8 mouse cellular contexts compared by ENCODE assay signal in the genomic region with DNA sequence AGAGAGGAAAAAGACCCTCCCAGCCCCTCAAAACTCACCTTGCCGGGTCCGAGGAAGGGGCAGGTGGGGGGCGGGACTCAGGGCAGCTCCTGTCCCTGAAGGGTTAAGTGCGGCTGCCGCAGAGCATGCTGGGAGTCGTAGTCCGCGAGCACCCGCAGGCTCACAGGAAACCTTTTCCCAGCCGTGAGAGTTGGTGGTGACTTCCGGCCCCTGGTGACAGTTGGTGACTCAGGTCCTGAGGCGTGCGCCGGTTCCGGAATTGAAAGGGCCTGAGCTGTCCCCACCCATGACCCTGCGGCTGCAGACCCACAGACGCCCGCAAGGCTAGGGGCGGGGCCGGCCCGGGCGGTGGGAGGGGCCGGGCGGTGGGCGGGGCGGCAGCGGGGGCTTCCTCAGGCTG. TPM values are rescaled to one million over a fixed set of nuclear protein-coding genes. Genes with fewer than 3 reads are reported as not detected.
A peak's percentile ranks its signal among the peaks of the same experiment; 100 is the strongest.
DNase-seq lines count a peak whose midpoint lies in the region; ATAC-seq and TF ChIP-seq lines count a peak whose summit lies in the region.

TSS of gene Myl6b (minus strand) at position 96 of the 400 bp plus-strand sequence.

- WGBS in forebrain, embryonic 15.5 days = under 1% methylated on average over 27 of the region's 27 CpGs
- 0% methylated on average over 27 of the region's 27 CpGs for WGBS in lung, embryonic 14.5 days
- 1% methylated on average over 27 of the region's 27 CpGs for WGBS in olfactory bulb, adult 2 months
- WGBS in thymus, adult 2 months = under 1% methylated on average over 27 of the region's 27 CpGs

- no peak within 1 kb of the TSS for H3K27ac ChIP-seq in ES-E14 (ENCODE audit: insufficient read depth, low read depth, low read length, poor library complexity, severe bottlenecking)
- H3K27ac ChIP-seq in forebrain, embryonic 15.5 days (replicated peaks) = peak within 1 kb of the TSS; percentile 79
- H3K27ac ChIP-seq in layer of hippocampus, adult 2 months = peak within 1 kb of the TSS; percentile 91
- peak within 1 kb of the TSS; percentile 93 for H3K27ac ChIP-seq in lung, embryonic 14.5 days (ENCODE audit: low read depth)
- peak within 1 kb of the TSS; percentile 68 for H3K27ac ChIP-seq in olfactory bulb, adult 2 months (ENCODE audit: insufficient read depth, low read depth, low read length)
- H3K27ac ChIP-seq in thymus, adult 2 months (ENCODE audit: control insufficient read depth, insufficient read depth, low read length) = peak within 1 kb of the TSS; percentile 93

- no peaks in the 10 kb centered on the region for H3K27me3 ChIP-seq in forebrain, embryonic 15.5 days
- no peaks in the 10 kb centered on the region for H3K27me3 ChIP-seq in lung, embryonic 14.5 days (ENCODE audit: insufficient read depth, low read length)
- no peaks in the 10 kb centered on the region for H3K27me3 ChIP-seq in thymus, adult 2 months (ENCODE audit: control insufficient read depth, insufficient read depth, low read length)

- peak; percentile 92 for DNase-seq in ES-E14 (ENCODE audit: low read depth, low spot score)
- DNase-seq in cerebellum, adult 11-12 months = peak; percentile 98
- peak; percentile 91 to 93 for DNase-seq in heart, postnatal 36 days
- DNase-seq in layer of hippocampus, adult 2 months (ENCODE audit: low spot score in 2 of 2) = peak; percentile 91 to 96
- DNase-seq in lung, embryonic 14.5 days = peak; percentile 98
- DNase-seq in thymus, adult 2 months = peak; percentile 95

- H3K36me3 ChIP-seq in ES-E14 (ENCODE audit: control insufficient read depth, insufficient read depth, low read length, poor library complexity, severe bottlenecking) = no peaks in the 10 kb centered on the region
- no peaks in the 10 kb centered on the region for H3K36me3 ChIP-seq in forebrain, embryonic 15.5 days
- no peaks in the 10 kb centered on the region for H3K36me3 ChIP-seq in lung, embryonic 14.5 days (ENCODE audit: insufficient read depth)
- H3K36me3 ChIP-seq in thymus, adult 2 months (ENCODE audit: control insufficient read depth, insufficient read depth, low read length) = no peaks in the 10 kb centered on the region

- TF ChIP-seq POLR2A in olfactory bulb, adult 2 months (IDR thresholded peaks at IDR 0.05; ENCODE audit: insufficient read depth, low read depth, low read length) = no peak
- peak; percentile 46; the same call in 1 of the 2 replicates for TF ChIP-seq POLR2A in thymus, adult 2 months (IDR thresholded peaks at IDR 0.05; ENCODE audit: control insufficient read depth, extremely low read depth, insufficient read depth, low read length, poor library complexity)

- H3K9me3 ChIP-seq in ES-E14 (ENCODE audit: control insufficient read depth, insufficient read depth, low read depth, low read length) = no peaks in the 10 kb centered on the region
- H3K9me3 ChIP-seq in forebrain, embryonic 15.5 days = no peaks in the 10 kb centered on the region
- no peaks in the 10 kb centered on the region for H3K9me3 ChIP-seq in lung, embryonic 14.5 days (ENCODE audit: low read depth, low read length)

- H3K9ac ChIP-seq in ES-E14 (ENCODE audit: insufficient read depth, low read depth, low read length, poor library complexity, severe bottlenecking) = peak within 1 kb of the TSS; percentile 71
- peak within 1 kb of the TSS; percentile 55 for H3K9ac ChIP-seq in forebrain, embryonic 15.5 days (replicated peaks)
- peak within 1 kb of the TSS; percentile 61 for H3K9ac ChIP-seq in lung, embryonic 14.5 days

- in situ Hi-C loops in ES-E14 (cut with MboI; ENCODE audit: low sequenced_read_pairs in 2 of 2, unreplicated experiment in 2 of 2) = no loop called here

- intact Hi-C loops in heart, postnatal 36 days (cut with DNase I) = loop anchor here (2.0 kb wide), 1 partner anchor 48 kb away; the partner anchor contains the start of gene Zc3h10

- peak within 1 kb of the TSS; percentile 75 for H3K4me2 ChIP-seq in forebrain, embryonic 15.5 days (replicated peaks)
- peak within 1 kb of the TSS; percentile 84 for H3K4me2 ChIP-seq in lung, embryonic 14.5 days

- peak within 1 kb of the TSS; percentile 65 to 71 for H3K4me3 ChIP-seq in ES-E14 (ENCODE audit: insufficient read depth in 1 of 2, low read depth in 1 of 2, low read length in 2 of 2, poor library complexity in 1 of 2, severe bottlenecking in 1 of 2)
- peak within 1 kb of the TSS; percentile 82 for H3K4me3 ChIP-seq in forebrain, embryonic 15.5 days
- peak within 1 kb of the TSS; percentile 67 for H3K4me3 ChIP-seq in layer of hippocampus, adult 2 months
- H3K4me3 ChIP-seq in lung, embryonic 14.5 days (ENCODE audit: low read depth, low read length) = peak within 1 kb of the TSS; percentile 57
- H3K4me3 ChIP-seq in olfactory bulb, adult 2 months (ENCODE audit: insufficient read depth, low read depth, low read length) = peak within 1 kb of the TSS; percentile 64
- H3K4me3 ChIP-seq in thymus, adult 2 months (ENCODE audit: control insufficient read depth, insufficient read depth, low read length) = peak within 1 kb of the TSS; percentile 57

- H3K4me1 ChIP-seq in ES-E14 (ENCODE audit: control insufficient read depth in 2 of 2, insufficient read depth in 2 of 2, low read length in 2 of 2, poor library complexity in 1 of 2) = peaks cover 0 to 9% of the 10 kb centered on the region in 2 experiments; a peak in 2 of 4 replicates
- peaks cover 27% of the 10 kb centered on the region for H3K4me1 ChIP-seq in forebrain, embryonic 15.5 days
- H3K4me1 ChIP-seq in lung, embryonic 14.5 days (ENCODE audit: insufficient read depth) = peaks cover 4% of the 10 kb centered on the region
- peaks cover 19% of the 10 kb centered on the region for H3K4me1 ChIP-seq in olfactory bulb, adult 2 months (ENCODE audit: control insufficient read depth, insufficient read depth, low read length)
- H3K4me1 ChIP-seq in thymus, adult 2 months (replicated peaks; ENCODE audit: control insufficient read depth, insufficient read depth, low read length) = peaks cover 19% of the 10 kb centered on the region

- peak; percentile 69 for ATAC-seq in forebrain, embryonic 15.5 days (replicated peaks)
- ATAC-seq in lung, embryonic 14.5 days (ENCODE audit: insufficient read depth) = peak; percentile 89

- TF ChIP-seq CTCF in layer of hippocampus, adult 2 months (conservative IDR thresholded peaks at IDR 0.05) = peak; percentile 34; the same call in 1 of the 2 replicates
- no peak for TF ChIP-seq CTCF in lung, embryonic 14.5 days (IDR thresholded peaks at IDR 0.05; ENCODE audit: low read depth)
- no peak for TF ChIP-seq CTCF in olfactory bulb, adult 2 months (IDR thresholded peaks at IDR 0.05; ENCODE audit: insufficient read depth, low read depth, low read length)
- TF ChIP-seq CTCF in thymus, adult 2 months (IDR thresholded peaks at IDR 0.05; ENCODE audit: borderline replicate concordance, control insufficient read depth, extremely low read depth, insufficient read depth, low read length, poor library complexity) = 0 out of 2 replicates have a peak, but pooled peaks have one; percentile 43

TF ChIP-seq in ES-E14, 5 proteins besides CTCF, POLR2A, EP300 and RAD21:
- TF ChIP-seq ZC3H11A (IDR thresholded peaks at IDR 0.05; ENCODE audit: borderline replicate concordance, low read depth, low read length) (no peak), MAFK (IDR thresholded peaks at IDR 0.05; ENCODE audit: insufficient read depth, low read depth, low read length) (peak; percentile 50; the same call in 1 of the 2 replicates), CHD2 (IDR thresholded peaks at IDR 0.05; ENCODE audit: low read depth, low read length) (peak; percentile 60; the same call in 1 of the 2 replicates), HCFC1 (IDR thresholded peaks at IDR 0.05; ENCODE audit: borderline replicate concordance, insufficient read depth, low read length) (peak; percentile 93), ZNF384 (IDR thresholded peaks at IDR 0.05; ENCODE audit: low read depth, low read length) (no peak)

RNA-seq across cellular contexts. Expression of gene Myl6b, which starts in this region (rescaled TPM):
- total RNA-seq in ES-E14 (2012; rRNA removed) = 2.0 and 3.7 TPM in 2 replicates
- 4.7 and 5.6 TPM in 2 replicates for polyA plus RNA-seq in forebrain, embryonic 15.5 days (2015; fragmentation: Nextera tagmentation; extraction: Ambion mirVana)
- total RNA-seq in heart, postnatal 36 days (2021) = 1 to 10 TPM; 2.8 to 3.2 TPM
- 10 to 100 TPM; 18.5 to 21.1 TPM for total RNA-seq in layer of hippocampus, adult 2 months (2021)
- polyA plus RNA-seq in lung, embryonic 14.5 days (2014; fragmentation: Nextera tagmentation; extraction: Ambion mirVana) = 3.0 and 4.4 TPM in 2 replicates
- polyA plus RNA-seq in olfactory bulb, adult 2 months (2012; ENCODE audit: insufficient read depth, insufficient read length, low replicate concordance, missing spikeins) = not detected in 2 replicates
- 2.7 and 3.9 TPM in 2 replicates for polyA plus RNA-seq in thymus, adult 2 months (2012; rRNA removed)

Comparison
In these comparisons a context has a peak if more than half of its experiments do, and no peak if none do; other contexts are left out.
1. CTCF ChIP-seq: peak in layer of hippocampus, adult 2 months (single experiment) and thymus, adult 2 months (single experiment); none in lung, embryonic 14.5 days (single experiment) and olfactory bulb, adult 2 months (single experiment).
2. Peak in every context shown above with its lines, with median percentiles within 50 percentile points of each other: DNase-seq, H3K4me3 ChIP-seq and H3K9ac ChIP-seq.